Mouse (Mus musculus) liver, embryonic 15.5 days (tissue): ENCODE data around the gene Slc12a9. TPM values are rescaled to one million over a fixed set of nuclear protein-coding genes. Genes with fewer than 3 reads are reported as not detected.

Source experiments
- ATAC-seq: fragments of 200-750 bp; cut with Nextera tagmentation; 2 replicates; pipeline ENCODE4 v1.8.0; 2017; ENCODE audit warnings: moderate number of reproducible peaks, mild to moderate bottlenecking, moderate library complexity; ENCODE audit not compliant: insufficient read depth
- H3K27ac ChIP-seq: fragments of 300-500 bp; sonication (generic); replicated peaks from 2 replicates; pipeline ENCODE4 v1.5.1; 2015; ENCODE audit warnings: mild to moderate bottlenecking, inconsistent platforms
- H3K27me3 ChIP-seq: fragments of 300-500 bp; sonication (generic); 2 replicates; pipeline ENCODE4 v1.6.1; 2015; ENCODE audit warnings: mild to moderate bottlenecking, inconsistent platforms
- H3K36me3 ChIP-seq: fragments of 300-500 bp; sonication (generic); replicated peaks from 2 replicates; pipeline ENCODE4 v1.6.1; 2015; ENCODE audit warnings: moderate library complexity, mild to moderate bottlenecking, inconsistent platforms
- H3K4me1 ChIP-seq: fragments of 300-500 bp; sonication (generic); replicated peaks from 2 replicates; pipeline ENCODE4 v1.6.1; 2015; ENCODE audit warnings: inconsistent platforms
- H3K4me2 ChIP-seq: fragments of 300-500 bp; sonication (generic); 2 replicates; pipeline ENCODE4 v1.6.1; 2015; ENCODE audit warnings: moderate library complexity, mild to moderate bottlenecking, inconsistent platforms
- H3K4me3 ChIP-seq: fragments of 300-500 bp; sonication (generic); replicated peaks from 2 replicates; pipeline ENCODE4 v1.5.1; 2015; ENCODE audit warnings: mild to moderate bottlenecking, inconsistent platforms
- H3K9ac ChIP-seq: fragments of 300-500 bp; sonication (generic); 2 replicates; pipeline ENCODE4 v1.6.1; 2015; ENCODE audit warnings: moderate library complexity, mild to moderate bottlenecking, inconsistent platforms
- H3K9me3 ChIP-seq: fragments of 300-500 bp; sonication (generic); replicated peaks from 2 replicates; pipeline ENCODE4 v1.6.1; 2016; ENCODE audit warnings: inconsistent platforms
- WGBS: fragments of 180-500 bp; shearing (Covaris S2); methylation state at CpG from one replicate; pipeline ENCODE4 v1.1.7; 2015; ENCODE audit warnings: mixed read lengths; ENCODE audit not compliant: insufficient replicate concordance; 5-methylcytosine and 5-hydroxymethylcytosine counted together
- polyA plus RNA-seq: library from polyadenylated mRNA; unstranded; fragments of >200 nt; fragmentation: Nextera tagmentation; extraction: Ambion mirVana; gene quantifications from 2 replicates; pipeline ENCODE4 v1.2.1, GENCODE M21; 2015

Gene Slc12a9
- 3.2 and 3.8 TPM in 2 replicates for polyA plus RNA-seq

GRCm38 (mm10) chr5:137333512-137334174 is at the start of gene Slc12a9:
Slc12a9 (minus strand) TSS chr5:137333597.
- WGBS: under 1% methylated on average over 44 of the region's 44 CpGs
- peaks cover 39% of the 10 kb centered on the region for H3K4me1 ChIP-seq
- ATAC-seq: peak; percentile 76
- no peaks in the 10 kb centered on the region for H3K27me3 ChIP-seq
- no peaks in the 10 kb centered on the region for H3K36me3 ChIP-seq
- peak within 1 kb of the TSS; percentile 79 for H3K4me2 ChIP-seq
- no peaks in the 10 kb centered on the region for H3K9me3 ChIP-seq
- peak within 1 kb of the TSS; percentile 59 for H3K4me3 ChIP-seq
- H3K27ac ChIP-seq: peak within 1 kb of the TSS; percentile 42
- H3K9ac ChIP-seq: peak within 1 kb of the TSS; percentile 50

DNA sequence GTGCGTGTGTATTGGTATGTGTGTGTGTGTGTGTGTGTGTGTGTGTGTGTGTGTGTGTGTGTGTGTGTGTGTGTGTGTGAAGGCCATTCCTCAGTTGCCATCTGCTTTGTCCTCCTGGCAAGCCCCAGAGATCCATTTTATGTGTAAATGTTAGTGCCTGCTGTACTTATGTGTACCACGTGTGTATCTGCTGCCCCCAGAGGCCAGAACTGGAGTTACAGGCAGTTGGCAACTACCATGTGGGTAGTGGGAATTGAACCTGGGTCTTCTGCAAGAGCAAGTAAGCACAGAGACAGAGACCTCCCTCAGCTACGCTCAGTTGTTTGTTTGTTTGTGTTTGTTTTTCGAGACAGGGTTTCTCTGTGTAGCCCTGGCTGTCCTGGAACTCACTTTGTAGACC is 47.8 kb upstream of the Slc12a9 start:
- no peak for ATAC-seq
- 47% methylated on average over 4 of the region's 4 CpGs for WGBS
- no peak overlapping the region for H3K4me3 ChIP-seq
- no peaks in the 10 kb centered on the region for H3K36me3 ChIP-seq
- no peak overlapping the region for H3K9ac ChIP-seq
- no peaks in the 10 kb centered on the region for H3K4me1 ChIP-seq
- H3K4me2 ChIP-seq: no peak overlapping the region
- H3K9me3 ChIP-seq: no peaks in the 10 kb centered on the region
- H3K27ac ChIP-seq: no peak overlapping the region
- no peaks in the 10 kb centered on the region for H3K27me3 ChIP-seq

- Histone ChIP-seq H3K4me3 (no peak overlapping the region), H3K9me3 (no peaks in the 10 kb centered on the region), H3K4me1 (no peaks in the 10 kb centered on the region), H3K27ac (no peak overlapping the region), H3K27me3 (no peaks in the 10 kb centered on the region), H3K36me3 (peaks cover 17% of the 10 kb centered on the region), H3K4me2 (no peak overlapping the region), H3K9ac (no peak overlapping the region)
- WGBS: 27% methylated on average over 11 of the region's 15 CpGs
- ATAC-seq: no peak
Measured at GRCm38 (mm10) chr5:137377603-137378002, 44.2 kb upstream of the Slc12a9 start.

- ATAC-seq: no peak
- Histone ChIP-seq H3K4me3 (no peak overlapping the region), H3K27me3 (no peaks in the 10 kb centered on the region), H3K4me1 (no peaks in the 10 kb centered on the region), H3K9me3 (no peaks in the 10 kb centered on the region), H3K9ac (no peak overlapping the region), H3K36me3 (peaks cover 21% of the 10 kb centered on the region), H3K27ac (no peak overlapping the region), H3K4me2 (no peak overlapping the region)
- 31% methylated on average over 10 of the region's 11 CpGs for WGBS
Measured at GRCm38 (mm10) chr5:137377176-137377575, 43.8 kb upstream of the Slc12a9 start.

DNA sequence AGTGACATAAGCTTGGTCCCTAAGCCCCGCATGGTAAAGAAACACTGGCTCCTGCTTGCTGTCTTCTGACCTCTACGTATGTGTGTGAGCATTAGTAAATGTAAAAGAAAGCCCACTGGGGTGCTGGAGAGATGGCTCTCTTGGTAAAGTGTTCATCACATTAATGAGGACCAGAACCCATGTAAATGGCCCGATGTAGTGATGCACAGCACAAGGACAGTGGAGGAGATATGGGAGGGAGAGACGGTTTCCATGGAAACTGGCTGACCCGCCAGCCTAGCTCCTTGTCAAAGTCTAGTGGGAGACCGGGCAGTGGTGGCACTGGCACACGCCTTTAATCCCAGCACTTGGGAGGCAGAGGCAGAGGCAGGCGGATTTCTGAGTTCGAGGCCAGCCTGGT is 43.3 kb upstream of the Slc12a9 start:
- no peaks in the 10 kb centered on the region for H3K9me3 ChIP-seq
- no peak overlapping the region for H3K4me3 ChIP-seq
- H3K9ac ChIP-seq: no peak overlapping the region
- no peak overlapping the region for H3K4me2 ChIP-seq
- peaks cover 25% of the 10 kb centered on the region for H3K36me3 ChIP-seq
- 51% methylated on average over 9 of the region's 9 CpGs for whole genome bisulfite sequencing
- no peaks in the 10 kb centered on the region for H3K27me3 ChIP-seq
- no peaks in the 10 kb centered on the region for H3K4me1 ChIP-seq
- no peak overlapping the region for H3K27ac ChIP-seq
- ATAC-seq: no peak

- no peaks in the 10 kb centered on the region for H3K4me1 ChIP-seq
- no peaks in the 10 kb centered on the region for H3K9me3 ChIP-seq
- H3K27me3 ChIP-seq: no peaks in the 10 kb centered on the region
- no peak overlapping the region for H3K4me3 ChIP-seq
- no peak overlapping the region for H3K4me2 ChIP-seq
- peaks cover 28% of the 10 kb centered on the region for H3K36me3 ChIP-seq
- 36% methylated on average over 7 of the region's 7 CpGs for WGBS
- no peak overlapping the region for H3K27ac ChIP-seq
- no peak overlapping the region for H3K9ac ChIP-seq
- ATAC-seq: no peak
Measured at GRCm38 (mm10) chr5:137376198-137376597, 42.8 kb upstream of the Slc12a9 start.

- Histone ChIP-seq H3K4me1 (no peaks in the 10 kb centered on the region), H3K9me3 (no peaks in the 10 kb centered on the region), H3K4me3 (no peak overlapping the region), H3K27me3 (no peaks in the 10 kb centered on the region), H3K36me3 (peaks cover 28% of the 10 kb centered on the region), H3K27ac (no peak overlapping the region), H3K9ac (no peak overlapping the region), H3K4me2 (no peak overlapping the region)
- 46% methylated on average over 2 of the region's 2 CpGs for WGBS
- ATAC-seq: no peak
Measured at GRCm38 (mm10) chr5:137375627-137376026, 42.2 kb upstream of the Slc12a9 start.

- Histone ChIP-seq H3K4me3 (no peak overlapping the region), H3K9ac (no peak overlapping the region), H3K36me3 (peaks cover 31% of the 10 kb centered on the region), H3K9me3 (no peaks in the 10 kb centered on the region), H3K27ac (no peak overlapping the region), H3K27me3 (no peaks in the 10 kb centered on the region), H3K4me2 (no peak overlapping the region), H3K4me1 (no peaks in the 10 kb centered on the region)
- ATAC-seq: no peak
- WGBS: 53% methylated on average over 4 of the region's 4 CpGs
Measured at GRCm38 (mm10) chr5:137374521-137375080, 41.2 kb upstream of the Slc12a9 start.

- no peak overlapping the region for H3K27ac ChIP-seq
- no peaks in the 10 kb centered on the region for H3K27me3 ChIP-seq
- no peaks in the 10 kb centered on the region for H3K4me1 ChIP-seq
- no peaks in the 10 kb centered on the region for H3K9me3 ChIP-seq
- no peak overlapping the region for H3K9ac ChIP-seq
- H3K4me3 ChIP-seq: no peak overlapping the region
- no peak overlapping the region for H3K4me2 ChIP-seq
- 67% methylated on average over 12 of the region's 12 CpGs for WGBS
- no peak for ATAC-seq
- peaks cover 41% of the 10 kb centered on the region for H3K36me3 ChIP-seq
Measured at GRCm38 (mm10) chr5:137373371-137373950, 40.1 kb upstream of the Slc12a9 start.

GRCm38 (mm10) chr5:137369665-137370064 is 36.3 kb upstream of the Slc12a9 start:
- WGBS: 73% methylated on average over 10 of the region's 11 CpGs
- Histone ChIP-seq H3K9ac (no peak overlapping the region), H3K4me1 (no peaks in the 10 kb centered on the region), H3K27me3 (no peaks in the 10 kb centered on the region), H3K4me2 (no peak overlapping the region), H3K9me3 (no peaks in the 10 kb centered on the region), H3K27ac (no peak overlapping the region), H3K36me3 (peaks cover 70% of the 10 kb centered on the region), H3K4me3 (no peak overlapping the region)
- no peak for ATAC-seq

DNA sequence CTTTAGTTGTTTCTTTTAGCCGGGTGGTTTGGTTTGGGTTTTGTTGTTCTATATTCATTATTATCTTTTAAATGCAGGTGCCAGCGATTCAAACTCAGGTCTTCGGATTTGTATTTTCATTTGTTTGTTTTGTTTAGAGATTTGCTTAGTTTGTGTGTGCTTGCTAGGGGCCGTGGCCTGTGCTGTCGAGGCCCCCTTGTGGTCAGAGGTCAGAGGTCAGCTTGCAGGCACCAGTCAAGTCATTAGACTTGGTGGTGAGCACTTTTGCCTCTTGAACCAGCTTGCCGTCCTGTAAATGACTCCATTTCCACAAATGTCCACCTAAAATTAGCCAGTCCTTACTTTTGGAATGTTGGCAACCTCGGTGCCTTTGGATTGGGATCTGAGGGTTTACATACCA is 25.0 kb upstream of the Slc12a9 start:
- Histone ChIP-seq H3K9me3 (no peaks in the 10 kb centered on the region), H3K9ac (no peak overlapping the region), H3K4me2 (no peak overlapping the region), H3K27me3 (no peaks in the 10 kb centered on the region), H3K4me1 (no peaks in the 10 kb centered on the region), H3K27ac (no peak overlapping the region), H3K36me3 (peaks cover 50% of the 10 kb centered on the region), H3K4me3 (no peak overlapping the region)
- ATAC-seq: no peak
- 35% methylated on average over 7 of the region's 7 CpGs for WGBS
